Mouse (Mus musculus) adrenal gland, adult 10 weeks (tissue): ENCODE results near the gene Lce3d. TPM values are rescaled to one million over a fixed set of nuclear protein-coding genes. Genes with fewer than 3 reads are reported as not detected.

Experiments
- polyA plus RNA-seq: library from polyadenylated mRNA; stranded (reverse); fragments of 350-450 nt; fragmentation: Illumina TruSeq; extraction: RNeasy Lipid Tissue Mini Kit (QIAGEN cat#74804); gene quantifications from one replicate; pipeline ENCODE4 v1.2.3, GENCODE M21; 2014; ENCODE audit warnings: low read depth, low replicate concordance

The Lce3d gene
- not detected for polyA plus RNA-seq

GRCm38 (mm10) chr3:92957090-92957489 is at the start of gene Lce3d:
Gene Lce3d (plus strand): TSS chr3:92957390.

GRCm38 (mm10) chr3:92926130-92926529 is 31.1 kb upstream of the Lce3d start, which contains the start of gene Lce3a:
Gene Lce3a (minus strand): TSS chr3:92926230.

GRCm38 (mm10) chr3:92932679-92933078 is 24.5 kb upstream of the Lce3d start, which contains the start of gene Lce3b:
Gene Lce3b (plus strand): TSS chr3:92932979.

GRCm38 (mm10) chr3:92944186-92944585 is 13.0 kb upstream of the Lce3d start, which contains the start of gene Lce3c:
Gene Lce3c (plus strand): TSS chr3:92944486.

GRCm38 (mm10) chr3:92966761-92967160 is 9.6 kb downstream of the Lce3d start, which contains the start of gene Lce3e:
Gene Lce3e (plus strand): TSS chr3:92967061.

GRCm38 (mm10) chr3:92991926-92992325 is 34.7 kb downstream of the Lce3d start, which contains the start of gene Lce3f:
Gene Lce3f (plus strand): TSS chr3:92992226.

Other genes with a start within 250 kb of the Lce3d start
- not detected for gene Lce1e, start 248.3 kb upstream of the Lce3d start, polyA plus RNA-seq
- gene Lce1f, start 237.0 kb upstream of the Lce3d start, polyA plus RNA-seq: not detected
- gene Gm38119, start 218.3 kb upstream of the Lce3d start, polyA plus RNA-seq: not detected
- not detected for gene Lce1g, start 205.1 kb upstream of the Lce3d start, polyA plus RNA-seq
- not detected for gene Lce1h, start 192.3 kb upstream of the Lce3d start, polyA plus RNA-seq
- gene Lce1i, start 178.5 kb upstream of the Lce3d start, polyA plus RNA-seq: not detected
- not detected for gene Lce1j, start 166.9 kb upstream of the Lce3d start, polyA plus RNA-seq
- not detected for gene Lce1k, start 149.5 kb upstream of the Lce3d start, polyA plus RNA-seq
- gene Kprp, start 130.1 kb upstream of the Lce3d start, polyA plus RNA-seq: not detected
- not detected for gene Lce1l, start 106.1 kb upstream of the Lce3d start, polyA plus RNA-seq
- gene 2310050C09Rik, start 87.2 kb upstream of the Lce3d start, polyA plus RNA-seq: not detected
- gene Lce3a, start 31.2 kb upstream of the Lce3d start, polyA plus RNA-seq: not detected
- gene Lce3b, start 24.4 kb upstream of the Lce3d start, polyA plus RNA-seq: not detected
- not detected for gene Lce3c, start 12.9 kb upstream of the Lce3d start, polyA plus RNA-seq
- not detected for gene Lce3e, start 9.7 kb downstream of the Lce3d start, polyA plus RNA-seq
- gene Lce3f, start 34.8 kb downstream of the Lce3d start, polyA plus RNA-seq: not detected
- not detected for gene Crct1, start 58.3 kb downstream of the Lce3d start, polyA plus RNA-seq
- gene Lce1m, start 61.7 kb downstream of the Lce3d start, polyA plus RNA-seq: not detected
- not detected for gene Gm4858, start 111.4 kb downstream of the Lce3d start, polyA plus RNA-seq
- gene Crnn, start 187.4 kb downstream of the Lce3d start, polyA plus RNA-seq: not detected
- not detected for gene Flg2, start 239.9 kb downstream of the Lce3d start, polyA plus RNA-seq